Mouse (Mus musculus): ENCODE data around the gene Ano6. TPM values are rescaled to one million over a fixed set of nuclear protein-coding genes. Genes with fewer than 3 reads are reported as not detected.
A peak's percentile ranks its signal among the peaks of the same experiment; 100 is the strongest.

Gene Ano6
- 49.9 and 54.2 TPM in 2 replicates for polyA plus RNA-seq (2015; fragmentation: Nextera tagmentation; extraction: Ambion mirVana)

GRCm38 (mm10) chr15:95790529-95791071, at the start of gene Ano6:
Ano6 (plus strand) TSS chr15:95790843.
- peaks cover 43% of the 10 kb centered on the region for H3K4me1 ChIP-seq
- peak within 1 kb of the TSS; percentile 77 for H3K4me2 ChIP-seq (replicated peaks)
- H3K4me3 ChIP-seq: peak within 1 kb of the TSS; percentile 85
- ATAC-seq (ENCODE audit: low FRiP score, low read depth): peak; percentile 96
- no peaks in the 10 kb centered on the region for H3K9me3 ChIP-seq
- peak within 1 kb of the TSS; percentile 95 for H3K9ac ChIP-seq
- H3K27me3 ChIP-seq: no peaks in the 10 kb centered on the region
- WGBS: under 1% methylated on average over 51 of the region's 51 CpGs
- H3K27ac ChIP-seq: peak within 1 kb of the TSS; percentile 78; the same call in 1 of the 2 replicates
- H3K36me3 ChIP-seq: no peaks in the 10 kb centered on the region

GRCm38 (mm10) chr15:95742955-95743354, 47.7 kb upstream of the Ano6 start:
- no peak overlapping the region for H3K27ac ChIP-seq
- H3K9ac ChIP-seq: no peak overlapping the region
- no peaks in the 10 kb centered on the region for H3K36me3 ChIP-seq
- H3K4me2 ChIP-seq (replicated peaks): no peak overlapping the region
- ATAC-seq (ENCODE audit: low FRiP score, low read depth): no peak
- H3K27me3 ChIP-seq: no peaks in the 10 kb centered on the region
- 86% methylated on average over 6 of the region's 6 CpGs for WGBS
- H3K4me1 ChIP-seq: peaks cover 5% of the 10 kb centered on the region; the same call in 1 of the 2 replicates
- no peaks in the 10 kb centered on the region for H3K9me3 ChIP-seq
- H3K4me3 ChIP-seq: no peak overlapping the region

GRCm38 (mm10) chr15:95743856-95744255, 46.8 kb upstream of the Ano6 start:
- Histone ChIP-seq H3K9me3 (no peaks in the 10 kb centered on the region), H3K27ac (no peak overlapping the region), H3K9ac (no peak overlapping the region), H3K4me3 (no peak overlapping the region), H3K36me3 (no peaks in the 10 kb centered on the region), H3K4me2 (replicated peaks) (no peak overlapping the region), H3K27me3 (no peaks in the 10 kb centered on the region), H3K4me1 (peaks cover 5% of the 10 kb centered on the region; the same call in 1 of the 2 replicates)
- WGBS: 52% methylated on average over 2 of the region's 2 CpGs
- no peak for ATAC-seq (ENCODE audit: low FRiP score, low read depth)

GRCm38 (mm10) chr15:95745346-95746106, 45.1 kb upstream of the Ano6 start:
- Histone ChIP-seq H3K27ac (no peak overlapping the region), H3K4me3 (no peak overlapping the region), H3K4me2 (replicated peaks) (no peak overlapping the region), H3K27me3 (no peaks in the 10 kb centered on the region), H3K4me1 (peaks cover 5% of the 10 kb centered on the region; the same call in 1 of the 2 replicates), H3K9me3 (no peaks in the 10 kb centered on the region), H3K36me3 (no peaks in the 10 kb centered on the region), H3K9ac (no peak overlapping the region)
- no peak for ATAC-seq (ENCODE audit: low FRiP score, low read depth)
- 71% methylated on average over 11 of the region's 11 CpGs for WGBS

GRCm38 (mm10) chr15:95746513-95746912, 44.1 kb upstream of the Ano6 start:
- 66% methylated on average over 5 of the region's 5 CpGs for WGBS
- Histone ChIP-seq H3K4me3 (no peak overlapping the region), H3K4me2 (replicated peaks) (no peak overlapping the region), H3K9me3 (no peaks in the 10 kb centered on the region), H3K27me3 (no peaks in the 10 kb centered on the region), H3K9ac (no peak overlapping the region), H3K36me3 (no peaks in the 10 kb centered on the region), H3K27ac (no peak overlapping the region), H3K4me1 (peaks cover 5% of the 10 kb centered on the region; the same call in 1 of the 2 replicates)
- ATAC-seq (ENCODE audit: low FRiP score, low read depth): no peak

GRCm38 (mm10) chr15:95746955-95747931, 43.4 kb upstream of the Ano6 start:
- H3K9me3 ChIP-seq: no peaks in the 10 kb centered on the region
- H3K27ac ChIP-seq: no peak overlapping the region
- H3K4me1 ChIP-seq: peaks cover 5% of the 10 kb centered on the region; the same call in 1 of the 2 replicates
- H3K27me3 ChIP-seq: no peaks in the 10 kb centered on the region
- no peak overlapping the region for H3K9ac ChIP-seq
- H3K4me3 ChIP-seq: no peak overlapping the region
- peak; percentile 57; the same call in 1 of the 2 replicates for ATAC-seq (ENCODE audit: low FRiP score, low read depth)
- H3K4me2 ChIP-seq (replicated peaks): no peak overlapping the region
- WGBS: 80% methylated on average over 16 of the region's 16 CpGs
- no peaks in the 10 kb centered on the region for H3K36me3 ChIP-seq

GRCm38 (mm10) chr15:95749216-95749615, 41.4 kb upstream of the Ano6 start:
- Histone ChIP-seq H3K4me2 (replicated peaks) (no peak overlapping the region), H3K27me3 (no peaks in the 10 kb centered on the region), H3K9ac (no peak overlapping the region), H3K9me3 (peaks cover 2% of the 10 kb centered on the region; the same call in 1 of the 2 replicates), H3K36me3 (no peaks in the 10 kb centered on the region), H3K27ac (no peak overlapping the region), H3K4me3 (no peak overlapping the region), H3K4me1 (peaks cover 5% of the 10 kb centered on the region; the same call in 1 of the 2 replicates)
- 87% methylated on average over 5 of the region's 5 CpGs for WGBS
- no peak for ATAC-seq (ENCODE audit: low FRiP score, low read depth)

GRCm38 (mm10) chr15:95750038-95750437, 40.6 kb upstream of the Ano6 start:
- ATAC-seq (ENCODE audit: low FRiP score, low read depth): no peak
- WGBS: 84% methylated on average over 21 of the region's 21 CpGs
- H3K9ac ChIP-seq: no peak overlapping the region
- peaks cover 2% of the 10 kb centered on the region; the same call in 1 of the 2 replicates for H3K9me3 ChIP-seq
- no peak overlapping the region for H3K4me2 ChIP-seq (replicated peaks)
- no peak overlapping the region for H3K27ac ChIP-seq
- no peaks in the 10 kb centered on the region for H3K27me3 ChIP-seq
- no peak overlapping the region for H3K4me3 ChIP-seq
- H3K4me1 ChIP-seq: peaks cover 5% of the 10 kb centered on the region; the same call in 1 of the 2 replicates
- no peaks in the 10 kb centered on the region for H3K36me3 ChIP-seq

GRCm38 (mm10) chr15:95751832-95752676, 38.6 kb upstream of the Ano6 start:
- H3K36me3 ChIP-seq: no peaks in the 10 kb centered on the region
- H3K9me3 ChIP-seq: peaks cover 2% of the 10 kb centered on the region; the same call in 1 of the 2 replicates
- no peak overlapping the region for H3K4me3 ChIP-seq
- no peaks in the 10 kb centered on the region for H3K27me3 ChIP-seq
- WGBS: 73% methylated on average over 8 of the region's 8 CpGs
- H3K9ac ChIP-seq: no peak overlapping the region
- no peak for ATAC-seq (ENCODE audit: low FRiP score, low read depth)
- 0 out of 2 replicates have a peak, but pooled peaks cover under 1% of the 10 kb centered on the region for H3K4me1 ChIP-seq
- no peak overlapping the region for H3K27ac ChIP-seq
- H3K4me2 ChIP-seq (replicated peaks): no peak overlapping the region

- Histone ChIP-seq H3K4me2 (replicated peaks) (no peak overlapping the region), H3K36me3 (no peaks in the 10 kb centered on the region), H3K27me3 (no peaks in the 10 kb centered on the region), H3K4me3 (no peak overlapping the region), H3K9ac (no peak overlapping the region), H3K9me3 (peaks cover 2% of the 10 kb centered on the region; the same call in 1 of the 2 replicates), H3K4me1 (peaks cover 6% of the 10 kb centered on the region; the same call in 1 of the 2 replicates), H3K27ac (no peak overlapping the region)
- no peak for ATAC-seq (ENCODE audit: low FRiP score, low read depth)
- 87% methylated on average over 5 of the region's 5 CpGs for WGBS
Observed at GRCm38 (mm10) chr15:95752677-95753019, 38.0 kb upstream of the Ano6 start.

- ATAC-seq (ENCODE audit: low FRiP score, low read depth): no peak
- Histone ChIP-seq H3K27ac (no peak overlapping the region), H3K9me3 (peaks cover 2% of the 10 kb centered on the region; the same call in 1 of the 2 replicates), H3K4me3 (no peak overlapping the region), H3K36me3 (no peaks in the 10 kb centered on the region), H3K4me1 (peaks cover 6% of the 10 kb centered on the region; the same call in 1 of the 2 replicates), H3K4me2 (replicated peaks) (no peak overlapping the region), H3K9ac (no peak overlapping the region), H3K27me3 (no peaks in the 10 kb centered on the region)
- 82% methylated on average over 5 of the region's 5 CpGs for WGBS
Observed at GRCm38 (mm10) chr15:95753031-95753430, 37.6 kb upstream of the Ano6 start.

All from limb, embryonic 13.5 days (tissue).